Mouse (Mus musculus) spleen, postnatal 14 days (tissue): ENCODE measurements at regions not wholly inside any gene's neighbourhood (a gene's known extent, or its start where the extent isn't known, plus 50 kb on each side); places are given as distances from the start of the nearest gene placed in this dataset.
A peak's percentile ranks its signal among the peaks of the same experiment; 100 is the strongest.

Source experiments
- DNase-seq, 2 experiments: peaks; one replicate each; pipeline ENCODE4 v3.0.0; 2021 to 2022; ENCODE audit warnings: low spot score in 2 of 2

DNA sequence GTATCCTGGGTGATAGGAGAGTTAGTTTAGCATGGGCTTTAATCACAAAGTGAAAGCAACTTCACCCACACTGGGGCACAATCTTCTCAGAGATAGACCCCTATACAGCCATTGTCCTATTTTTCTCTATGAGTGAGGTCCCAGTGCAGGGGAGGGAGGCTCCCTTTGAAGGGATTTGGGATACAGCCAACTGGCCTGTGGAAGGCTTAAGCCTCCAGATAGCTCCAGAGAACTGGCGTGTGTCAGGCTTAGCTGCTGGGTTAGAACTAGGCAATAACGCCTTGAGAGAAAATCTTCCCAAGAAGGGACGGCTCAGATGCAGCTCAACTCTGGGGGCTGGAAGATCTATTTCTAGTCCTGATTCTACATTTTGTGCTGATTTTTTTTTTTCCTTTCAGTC is 397.4 kb upstream of the Zdhhc25 start:
- no peak for DNase-seq

DNA sequence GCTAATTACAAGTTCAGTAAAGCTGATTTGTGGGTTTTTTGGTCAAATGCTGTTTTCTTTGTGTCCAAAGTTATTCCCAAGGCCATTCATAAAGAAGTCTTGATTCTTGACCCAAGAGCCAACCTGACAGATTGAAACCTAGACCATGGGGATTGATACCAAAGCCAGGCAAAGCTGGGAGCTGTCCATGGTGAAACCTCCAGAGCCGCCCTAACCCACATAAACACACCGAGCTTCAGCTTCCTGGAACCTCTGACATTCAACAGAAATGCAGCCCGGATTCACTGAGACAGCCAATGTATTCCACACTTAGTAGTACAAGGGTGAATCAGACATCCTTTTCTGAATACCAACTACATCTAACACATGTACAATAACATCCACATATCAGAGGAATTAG is 386.7 kb upstream of the Zdhhc25 start:
- no peak for DNase-seq

DNA sequence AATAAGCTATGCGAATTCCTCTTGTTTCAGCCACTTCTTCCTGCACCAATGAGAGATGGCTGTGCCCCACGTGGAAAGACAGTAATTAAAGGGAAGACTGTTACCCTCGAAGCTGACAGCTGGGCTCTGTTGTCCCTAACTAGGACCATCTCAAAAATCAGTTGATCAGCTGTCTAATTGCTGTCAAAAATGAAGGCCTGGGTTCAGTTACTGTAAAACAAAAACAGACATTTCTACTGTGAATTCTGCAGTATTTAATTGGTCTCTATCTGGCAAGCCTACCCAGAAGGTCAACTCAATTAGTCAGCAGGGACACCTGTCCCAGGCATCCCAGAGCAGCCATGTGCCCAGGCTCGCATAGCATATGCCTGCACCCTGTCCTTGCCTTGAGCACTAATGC is 385.8 kb upstream of the Zdhhc25 start:
- DNase-seq, result no peak

DNA sequence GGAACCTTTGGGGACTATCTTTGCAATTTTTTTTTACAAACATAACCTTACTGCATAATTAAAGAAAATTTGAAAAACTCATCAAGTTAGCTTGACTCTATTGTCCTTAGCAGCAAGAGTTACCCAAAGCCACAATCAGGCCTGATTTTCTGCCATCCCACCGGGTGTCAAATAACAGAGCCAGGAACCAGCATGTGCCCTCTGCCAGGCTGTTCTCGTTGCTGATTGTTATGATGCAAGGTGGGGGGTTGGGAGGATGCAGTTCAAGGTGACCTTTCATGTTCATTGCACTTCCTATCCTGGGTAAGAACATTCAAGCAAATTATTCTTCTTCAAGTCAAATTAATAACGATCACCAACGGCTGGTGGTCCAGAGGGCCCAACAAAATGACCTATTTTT is 370.6 kb upstream of the Zdhhc25 start:
- DNase-seq, result no peak

DNA sequence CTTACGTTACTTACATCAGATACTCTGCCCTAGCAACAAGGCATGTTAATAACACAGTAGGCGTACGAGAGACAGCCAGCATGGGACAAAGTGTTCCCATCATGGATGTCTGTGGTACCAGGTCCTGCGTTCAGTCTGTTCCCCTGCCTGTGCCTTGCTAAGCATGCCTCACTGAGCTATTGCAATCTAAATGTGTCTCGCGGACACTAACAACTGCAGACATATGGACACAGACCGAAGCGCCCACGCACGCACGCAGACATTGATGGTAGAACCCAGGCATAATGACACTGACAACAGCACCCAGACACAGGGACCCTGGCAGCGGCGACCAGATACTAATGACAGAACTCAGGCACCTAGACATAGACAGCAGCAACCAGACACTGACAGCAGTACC is 355.5 kb upstream of the Zdhhc25 start:
- DNase-seq, result no peak

DNA sequence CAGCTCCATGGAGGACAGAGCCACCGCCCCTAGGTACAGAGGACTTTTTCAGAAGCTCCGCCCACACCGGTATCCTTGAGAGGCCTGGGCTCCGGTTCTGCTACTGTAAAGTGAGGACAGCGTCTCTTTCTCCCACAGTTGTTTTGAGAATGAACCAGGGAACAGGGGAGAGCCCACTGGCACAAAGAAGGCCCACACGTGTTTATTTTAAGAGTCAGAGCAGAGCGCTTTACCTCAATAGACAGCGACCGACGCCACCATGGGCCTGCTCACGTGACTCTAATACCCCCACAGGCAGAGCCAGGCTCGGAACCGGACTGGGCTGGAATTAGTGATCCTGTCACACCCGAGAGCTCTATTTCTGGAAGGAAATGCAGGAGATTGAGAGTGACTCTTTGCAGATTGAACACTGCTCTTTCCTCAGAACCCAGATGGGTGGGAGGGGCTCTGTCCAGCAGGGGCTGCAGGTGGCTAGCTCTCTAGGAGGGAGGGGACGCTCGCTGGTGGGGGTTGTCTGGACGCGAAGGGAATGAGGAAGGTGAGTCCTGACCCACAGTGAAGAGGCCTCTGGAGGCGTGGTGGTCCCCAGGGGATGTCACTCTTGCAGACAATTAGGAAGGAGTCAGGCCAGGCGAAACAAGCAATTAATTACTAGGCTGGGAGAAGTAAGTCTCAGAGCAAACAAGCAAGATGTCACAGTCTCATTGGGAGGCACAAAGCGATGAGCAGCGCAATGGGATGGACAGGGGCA is 354.4 kb upstream of the Zdhhc25 start:
- no peak for DNase-seq

DNA sequence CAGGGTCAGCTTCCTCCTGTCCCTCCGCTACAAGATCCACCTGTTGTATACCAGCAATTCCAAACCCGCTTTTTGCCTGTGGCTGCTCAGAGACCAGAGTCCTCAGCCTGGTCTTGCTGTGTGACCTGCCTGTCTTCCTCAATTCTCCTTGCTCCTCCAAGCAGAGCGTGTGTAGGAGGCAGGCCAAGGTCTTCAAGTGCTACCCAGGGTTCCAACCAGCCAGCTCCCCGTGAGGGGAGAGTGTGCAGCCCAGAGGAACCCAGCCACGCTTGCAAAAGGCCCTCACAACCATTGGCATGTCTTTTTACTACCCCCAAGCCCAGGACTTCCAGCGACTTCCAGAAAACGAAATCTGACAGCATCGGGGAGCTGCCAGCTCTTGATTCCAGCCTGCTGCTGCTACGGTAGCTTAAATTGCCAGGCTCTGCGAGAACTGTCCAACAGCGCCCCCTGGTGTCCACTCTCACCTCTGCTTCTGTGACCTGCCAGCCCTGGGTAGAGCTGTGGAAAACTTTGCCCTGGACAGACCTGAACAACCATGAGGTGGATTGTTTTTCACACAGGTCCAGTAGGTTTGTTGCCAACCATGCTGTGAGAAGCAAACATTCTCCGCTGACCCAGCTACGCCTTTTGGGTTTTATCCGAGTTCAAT is 352.0 kb upstream of the Zdhhc25 start:
- peak in 1 of 2 experiments; percentile 12 for DNase-seq

DNA sequence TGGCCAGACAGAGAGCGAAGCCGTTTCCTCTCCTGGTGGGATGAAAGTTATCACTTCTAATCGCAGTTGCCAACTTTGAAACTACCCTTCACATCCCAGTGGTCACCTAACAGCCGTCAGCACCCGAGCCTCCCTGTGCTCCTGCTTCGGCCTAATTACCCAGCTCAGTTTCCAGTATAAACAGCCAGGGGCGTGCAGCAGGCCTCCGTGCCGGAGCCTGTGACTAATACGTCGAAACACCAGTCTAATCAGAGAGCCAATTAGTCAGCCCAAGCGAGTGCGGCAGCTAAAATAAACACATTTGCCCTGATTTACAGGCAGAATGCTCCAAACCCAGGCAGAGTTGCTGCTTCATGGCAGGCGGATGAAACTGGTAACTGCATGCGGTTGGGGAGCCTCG is 312.1 kb upstream of the Zdhhc25 start:
- no peak for DNase-seq

DNA sequence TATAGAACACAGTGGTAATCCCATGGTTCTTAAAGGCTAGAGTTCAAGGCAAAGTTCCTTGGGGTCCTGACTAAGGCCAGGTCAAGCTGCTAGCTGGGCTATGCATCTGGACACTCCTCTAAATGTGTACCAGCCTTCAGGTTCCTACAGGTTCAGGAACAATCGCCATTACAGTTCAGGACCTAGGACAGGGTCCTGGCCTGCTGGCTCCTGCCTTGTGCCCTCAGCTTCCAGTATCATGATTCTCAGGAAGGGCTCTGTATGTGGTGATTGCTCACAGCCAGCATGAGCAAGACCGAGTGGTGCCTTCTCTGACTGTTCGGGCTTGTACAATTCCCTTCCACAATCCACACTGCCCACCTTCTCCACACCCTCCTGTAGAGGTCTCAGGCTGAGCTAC is 311.4 kb upstream of the Zdhhc25 start:
- no peak for DNase-seq

DNA sequence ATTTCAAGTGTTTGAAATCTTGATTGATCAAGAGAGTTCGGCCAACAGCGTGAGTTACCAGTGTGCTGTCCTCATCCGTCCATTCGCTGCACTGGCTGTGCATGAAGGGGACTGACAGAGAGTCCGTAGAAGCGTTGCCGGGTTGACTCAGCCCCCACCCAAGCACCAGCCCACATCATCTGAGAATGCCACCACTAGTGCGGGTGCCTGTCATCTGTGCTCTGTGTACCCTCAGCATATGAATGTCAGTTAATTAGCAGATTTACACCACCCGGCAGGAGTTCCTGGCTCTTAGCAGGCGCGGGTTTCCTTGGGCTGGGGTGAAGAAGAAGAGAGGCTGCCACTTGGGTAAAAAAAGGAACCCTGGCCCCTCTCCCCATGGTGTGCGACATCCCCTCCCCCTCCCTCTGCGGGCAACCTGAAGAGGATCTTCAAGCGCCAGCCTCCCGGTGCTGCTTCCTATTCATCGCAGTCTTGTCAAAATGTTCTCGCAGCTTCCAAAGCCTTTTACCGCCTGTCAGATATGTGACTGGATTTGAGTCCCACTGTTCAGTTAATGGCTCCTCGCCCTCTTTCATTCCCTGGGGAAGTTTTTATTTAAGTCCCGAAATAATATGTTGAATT is 309.2 kb upstream of the Zdhhc25 start:
- no peak for DNase-seq

DNA sequence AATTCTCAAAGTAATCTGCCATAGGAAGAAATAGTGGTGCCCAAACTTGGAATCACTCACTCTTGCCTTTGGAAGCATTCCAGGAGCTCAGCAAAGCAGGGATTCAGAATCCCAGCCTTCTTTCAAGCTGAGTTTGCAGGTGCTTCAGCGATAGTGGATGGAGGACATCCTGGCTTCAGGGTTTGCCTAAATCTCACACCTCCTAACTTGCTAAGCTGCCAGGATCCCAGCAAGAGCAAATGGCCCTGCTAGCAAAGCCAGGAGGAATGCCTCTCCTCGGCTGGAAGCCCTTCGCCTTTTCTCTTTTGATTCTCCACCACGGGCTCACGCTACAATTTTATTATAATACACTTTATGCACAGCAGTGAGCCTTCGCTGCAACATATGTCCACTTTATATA is 301.0 kb upstream of the Zdhhc25 start:
- DNase-seq, result no peak

DNA sequence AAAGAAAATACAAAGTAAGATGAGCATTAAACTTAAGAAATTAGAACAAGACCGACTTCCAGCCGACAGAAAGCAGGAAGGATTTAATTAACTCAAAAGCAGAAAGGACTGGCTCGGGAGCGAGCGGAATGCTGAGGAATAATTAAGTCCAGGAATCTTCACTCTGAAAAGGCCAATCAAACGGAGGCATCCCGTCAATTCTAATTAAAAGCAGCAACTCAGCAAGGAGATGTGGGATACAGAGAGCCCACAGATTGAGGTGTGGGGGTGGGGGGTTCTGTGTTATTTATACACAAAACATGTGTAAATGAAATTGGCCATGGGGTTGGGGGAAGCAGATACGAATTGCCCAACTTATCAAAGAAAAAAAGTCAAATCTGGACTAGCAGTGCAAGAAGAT is 288.9 kb upstream of the Zdhhc25 start:
- no peak for DNase-seq

DNA sequence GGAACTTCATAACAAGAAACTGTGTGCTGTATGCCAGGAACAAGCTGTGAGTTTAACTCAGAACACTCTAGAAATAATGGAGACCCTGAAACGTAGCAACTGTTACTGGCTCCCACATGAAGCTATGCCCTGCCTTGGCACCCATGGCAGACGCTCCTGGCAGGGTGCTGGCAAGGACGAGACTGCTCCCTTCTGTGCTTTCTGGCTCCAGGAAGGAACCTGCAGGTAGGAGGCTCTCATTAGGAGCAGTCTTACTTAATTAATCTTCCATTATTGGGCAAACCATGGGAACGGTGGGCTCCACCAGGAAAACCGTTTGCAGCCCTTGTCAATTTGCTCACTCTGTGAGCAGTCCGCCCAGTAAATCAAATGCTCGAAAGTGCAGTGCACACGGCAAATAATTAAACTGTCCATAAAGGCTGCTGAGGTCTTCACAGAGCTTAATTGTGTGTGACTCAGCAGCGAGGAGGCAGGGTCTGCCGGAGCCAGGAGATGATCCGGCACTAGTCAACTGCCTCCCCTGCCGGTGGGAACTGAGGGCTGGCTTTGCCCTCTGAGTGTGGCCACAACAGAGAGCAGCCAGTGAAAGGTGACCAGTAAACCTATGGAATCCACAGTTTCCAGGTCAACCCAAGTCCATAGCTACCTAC is 285.2 kb upstream of the Zdhhc25 start:
- no peak for DNase-seq

DNA sequence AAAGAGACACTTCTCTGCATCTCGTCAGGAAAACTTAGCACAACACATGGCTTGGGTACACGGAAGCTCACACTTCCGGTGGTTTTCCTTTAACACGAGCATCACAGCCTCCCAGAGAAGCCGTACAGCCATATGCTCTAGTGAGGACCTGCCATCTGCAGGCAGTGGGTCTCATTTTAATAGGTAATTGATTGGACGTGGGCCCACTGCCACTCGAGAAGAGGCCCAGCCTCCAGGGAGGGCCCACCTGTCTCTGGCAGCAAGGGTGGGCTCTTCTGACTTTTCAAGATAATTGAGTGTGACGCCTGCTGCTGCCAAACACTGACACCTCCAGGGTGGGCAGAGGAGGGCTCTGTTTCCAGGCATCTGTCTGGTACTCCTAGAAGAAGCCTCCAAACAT is 282.1 kb upstream of the Zdhhc25 start:
- no peak for DNase-seq

DNA sequence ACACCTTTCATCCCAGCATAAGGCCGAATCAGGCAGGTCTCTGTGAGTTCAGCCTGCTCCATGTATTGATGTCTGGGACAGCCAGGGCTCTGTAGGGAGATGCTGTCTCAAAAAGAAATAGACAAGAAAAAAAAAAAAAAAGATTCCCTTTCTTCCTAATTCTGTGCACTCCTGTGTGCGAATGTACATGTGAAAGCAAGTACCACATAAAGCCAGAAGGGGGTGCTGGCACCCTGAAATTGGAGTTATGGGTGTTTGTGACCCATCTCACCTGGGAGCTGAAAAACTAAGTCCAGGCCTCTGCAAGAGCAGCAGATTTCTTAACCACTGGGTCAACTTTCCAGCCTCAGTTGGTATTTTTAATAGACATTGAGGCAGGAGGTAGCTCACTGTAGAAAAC is 280.6 kb upstream of the Zdhhc25 start:
- no peak for DNase-seq

DNA sequence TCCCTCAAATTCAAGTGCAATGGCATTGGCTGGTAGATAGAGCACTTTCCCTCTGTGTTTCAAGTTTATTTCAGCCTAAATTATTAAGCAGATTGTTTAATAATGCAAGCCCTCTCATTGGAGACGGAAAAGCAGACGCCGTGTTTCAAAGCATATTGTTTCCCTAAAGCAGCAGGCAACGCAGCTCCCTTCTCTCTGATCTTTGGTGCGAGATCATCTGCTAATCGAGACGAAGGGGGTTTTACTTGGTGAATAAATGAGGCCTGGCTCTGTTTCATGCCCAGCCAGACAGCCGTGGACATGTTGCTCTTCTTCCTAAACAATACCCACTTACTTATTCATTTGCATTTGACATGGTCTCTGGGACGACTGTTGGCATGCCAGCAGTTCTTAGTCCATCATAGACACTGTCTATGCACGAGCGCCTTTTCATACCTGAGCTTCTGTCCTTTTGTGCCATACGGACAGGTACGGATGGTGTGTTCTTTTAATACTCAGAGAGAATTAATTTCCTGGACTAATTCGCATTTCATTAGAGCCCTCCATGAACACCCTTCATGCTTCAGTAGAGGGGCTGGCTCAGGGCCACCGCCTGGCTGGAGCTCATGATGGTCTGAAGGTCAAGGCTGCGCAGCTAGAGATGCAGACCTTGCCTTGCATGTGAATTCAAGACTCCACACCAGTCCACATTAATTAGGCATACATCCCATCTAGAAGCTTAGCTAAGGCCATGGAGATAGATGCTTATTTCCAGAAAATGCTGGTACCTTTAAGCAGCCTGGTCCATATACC is 276.3 kb upstream of the Zdhhc25 start:
- no peak for DNase-seq

DNA sequence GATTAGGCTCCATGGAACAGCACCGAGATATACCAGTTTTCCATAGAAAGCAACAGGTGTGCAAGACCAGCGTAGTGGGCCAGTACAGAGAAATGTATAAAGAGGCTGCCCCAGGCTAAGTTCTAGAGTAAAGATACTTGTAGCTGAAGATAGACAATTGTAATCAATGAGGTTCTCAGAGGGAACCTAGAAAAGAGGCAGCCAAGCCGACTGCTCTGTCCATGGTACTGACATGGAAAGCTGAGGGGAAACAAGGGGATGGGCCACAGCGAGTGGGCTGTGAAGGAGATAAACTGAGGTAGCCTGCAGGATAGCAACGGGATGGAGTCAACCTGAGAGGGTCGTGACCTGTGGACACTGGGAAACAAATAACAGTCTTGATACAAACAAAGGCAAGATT is 275.0 kb upstream of the Zdhhc25 start:
- no peak for DNase-seq

DNA sequence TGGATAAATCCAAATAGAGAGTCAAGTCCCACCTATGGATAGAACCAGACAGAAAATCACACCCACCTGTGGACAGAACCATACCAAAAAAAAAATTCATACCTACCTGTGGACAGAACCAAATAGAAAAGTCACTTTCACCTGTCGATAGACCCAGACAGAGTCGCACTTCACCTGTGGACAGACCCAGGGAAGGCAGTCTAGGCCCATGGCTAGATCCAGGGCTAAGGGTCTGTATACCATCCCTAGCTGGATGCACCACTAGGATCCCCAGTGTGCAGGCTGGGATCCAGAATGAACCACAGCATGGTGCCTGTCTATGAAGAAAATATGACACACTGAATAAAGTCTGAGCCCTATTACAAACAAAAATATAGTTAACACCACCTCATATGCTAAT is 246.9 kb upstream of the Zdhhc25 start:
- no peak for DNase-seq

DNA sequence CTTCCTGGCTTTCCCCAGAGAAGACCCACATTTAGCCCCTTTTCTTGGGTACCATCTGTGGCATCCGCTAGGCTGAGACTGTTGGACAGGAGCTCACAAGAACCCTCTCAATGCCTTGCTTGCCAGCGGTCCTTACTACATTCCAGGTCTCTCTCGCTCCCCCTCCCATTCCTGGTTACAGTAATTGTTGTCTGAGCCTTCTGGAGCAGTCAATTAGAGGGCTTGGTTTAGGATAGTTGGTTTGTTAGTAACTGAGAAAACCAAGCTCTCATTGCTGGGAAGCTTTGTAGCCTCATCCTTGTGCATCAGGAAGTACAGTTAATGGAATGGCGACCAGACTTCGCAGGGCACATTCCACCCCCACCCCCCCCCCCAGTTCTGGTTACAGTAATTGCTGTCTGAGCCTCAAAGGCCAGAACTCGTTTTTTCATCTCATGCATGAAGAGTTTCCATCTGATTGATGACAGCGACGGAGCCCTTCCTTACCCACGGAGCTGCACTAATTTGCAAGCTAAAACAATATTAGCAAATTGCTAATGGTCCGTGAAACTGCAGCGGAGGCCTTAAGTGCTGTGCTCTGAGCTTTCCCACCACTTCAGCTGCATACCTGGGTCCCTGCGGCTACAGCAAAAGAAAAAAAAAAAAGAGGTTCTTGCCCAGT is 239.6 kb upstream of the Zdhhc25 start:
- no peak for DNase-seq

DNA sequence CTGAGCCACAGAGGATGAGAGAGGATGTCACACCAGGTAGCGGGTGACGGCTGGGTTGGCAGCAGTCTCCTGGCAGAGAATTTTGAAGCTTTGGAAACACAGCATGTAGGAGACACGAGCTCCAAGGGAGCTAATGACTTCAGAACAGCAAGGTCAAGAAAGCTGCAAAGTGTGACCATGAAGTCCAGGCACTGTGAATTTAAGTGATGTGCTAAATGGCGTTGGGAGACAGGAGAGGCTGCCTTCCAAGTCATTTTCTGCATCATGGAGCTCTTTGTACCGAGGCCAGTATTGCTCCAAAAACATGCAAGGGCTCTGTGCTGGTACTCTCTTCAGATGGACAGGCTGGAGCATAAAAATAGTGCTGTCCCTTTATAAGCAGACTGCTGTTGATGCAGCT is 238.8 kb upstream of the Zdhhc25 start:
- no peak for DNase-seq

DNA sequence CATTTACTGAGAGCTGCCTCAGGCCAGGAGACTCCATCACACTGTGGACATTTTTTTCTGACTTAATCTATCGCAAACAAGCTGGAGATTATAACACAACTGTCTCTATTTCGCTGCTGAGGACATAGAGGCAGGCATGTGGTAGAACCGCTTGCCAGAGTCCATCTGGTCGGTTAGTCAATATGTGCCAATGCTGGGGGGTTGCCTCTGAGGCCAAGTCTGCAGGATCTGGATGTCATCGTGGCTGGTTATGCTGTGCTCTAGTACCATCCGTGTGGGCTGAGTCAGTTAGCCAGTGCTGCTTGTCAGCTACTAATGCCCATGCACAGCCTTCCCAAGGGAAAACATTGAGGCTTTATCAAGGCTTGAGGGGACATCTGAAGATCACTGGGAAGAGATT is 237.1 kb upstream of the Zdhhc25 start:
- no peak for DNase-seq
